Mouse (Mus musculus): ENCODE data around the gene Slc7a15. TPM values are rescaled to one million over a fixed set of nuclear protein-coding genes. Genes with fewer than 3 reads are reported as not detected.
"Not testable (repeated sequence)": the region's sequence is repeated elsewhere in the genome, so short reads cannot be mapped to it uniquely, and the experiment has no call there.

Gene Slc7a15
- polyA plus RNA-seq, 1 experiment from 2014 or later = not detected

- Histone ChIP-seq H3K27me3 (no peaks in the 10 kb centered on the region), H3K27ac (replicated peaks) (no peak overlapping the region), H3K4me1 (replicated peaks) (no peaks in the 10 kb centered on the region), H3K9ac (no peak overlapping the region), H3K9me3 (no peaks in the 10 kb centered on the region), H3K36me3 (no peaks in the 10 kb centered on the region), H3K4me2 (no peak overlapping the region), H3K4me3 (no peak overlapping the region)
- ATAC-seq (ENCODE audit: low FRiP score, low read depth) = no peak
- 66% methylated on average over 5 of the region's 5 CpGs for WGBS
These were observed 21.8 kb upstream of the Slc7a15 start for GRCm38 (mm10) chr12:8620678-8621018.

- no peak overlapping the region for H3K4me3 ChIP-seq
- 67% methylated on average over 9 of the region's 9 CpGs for WGBS
These were observed 21.2 kb upstream of the Slc7a15 start for GRCm38 (mm10) chr12:8619827-8620677.

GRCm38 (mm10) chr12:8618271-8618670, 19.4 kb upstream of the Slc7a15 start:
- no peak overlapping the region for H3K9ac ChIP-seq
- H3K27ac ChIP-seq (replicated peaks) = no peak overlapping the region

More at GRCm38 (mm10) chr12:8619827-8620677, 21.2 kb upstream of the Slc7a15 start:
- Histone ChIP-seq H3K27me3 (no peaks in the 10 kb centered on the region), H3K4me2 (no peak overlapping the region), H3K4me1 (replicated peaks) (no peaks in the 10 kb centered on the region), H3K9ac (no peak overlapping the region), H3K36me3 (no peaks in the 10 kb centered on the region), H3K27ac (replicated peaks) (no peak overlapping the region), H3K9me3 (no peaks in the 10 kb centered on the region)
- peak; percentile 54; the same call in 1 of the 2 replicates for ATAC-seq (ENCODE audit: low FRiP score, low read depth)

GRCm38 (mm10) chr12:8609070-8609469, 10.2 kb upstream of the Slc7a15 start:
- no peak overlapping the region for H3K9ac ChIP-seq
- WGBS = 96% methylated on average over 3 of the region's 3 CpGs
- no peak for ATAC-seq (ENCODE audit: low FRiP score, low read depth)
- H3K27ac ChIP-seq (replicated peaks) = no peak overlapping the region
- no peak overlapping the region for H3K4me2 ChIP-seq
- no peaks in the 10 kb centered on the region for H3K9me3 ChIP-seq
- no peaks in the 10 kb centered on the region for H3K27me3 ChIP-seq
- H3K4me3 ChIP-seq = no peak overlapping the region
- H3K36me3 ChIP-seq = no peaks in the 10 kb centered on the region
- H3K4me1 ChIP-seq (replicated peaks) = no peaks in the 10 kb centered on the region

More at GRCm38 (mm10) chr12:8618271-8618670, 19.4 kb upstream of the Slc7a15 start:
- no peak overlapping the region for H3K4me2 ChIP-seq
- no peaks in the 10 kb centered on the region for H3K9me3 ChIP-seq
- H3K36me3 ChIP-seq = no peaks in the 10 kb centered on the region
- 93% methylated on average over 3 of the region's 3 CpGs for WGBS
- H3K4me1 ChIP-seq (replicated peaks) = no peaks in the 10 kb centered on the region
- H3K4me3 ChIP-seq = no peak overlapping the region
- H3K27me3 ChIP-seq = no peaks in the 10 kb centered on the region
- ATAC-seq (ENCODE audit: low FRiP score, low read depth) = no peak

GRCm38 (mm10) chr12:8595611-8596010, 3.3 kb downstream of the Slc7a15 start:
- Histone ChIP-seq H3K27ac (replicated peaks) (no peak overlapping the region), H3K9ac (no peak overlapping the region), H3K27me3 (no peaks in the 10 kb centered on the region), H3K36me3 (no peaks in the 10 kb centered on the region), H3K9me3 (no peaks in the 10 kb centered on the region), H3K4me2 (no peak overlapping the region), H3K4me3 (no peak overlapping the region), H3K4me1 (replicated peaks) (no peaks in the 10 kb centered on the region)
- no peak for ATAC-seq (ENCODE audit: low FRiP score, low read depth)
- WGBS = 97% methylated on average over 7 of the region's 7 CpGs

GRCm38 (mm10) chr12:8591326-8591725, 7.5 kb downstream of the Slc7a15 start:
- H3K4me2 ChIP-seq; ATAC-seq (ENCODE audit: low FRiP score, low read depth); H3K36me3 ChIP-seq; H3K9ac ChIP-seq; H3K27me3 ChIP-seq; H3K4me3 ChIP-seq; H3K9me3 ChIP-seq; H3K27ac ChIP-seq (replicated peaks); H3K4me1 ChIP-seq (replicated peaks): not testable (repeated sequence)
- WGBS = 99% methylated on average over 2 of the region's 2 CpGs

GRCm38 (mm10) chr12:8573405-8573804, 25.5 kb downstream of the Slc7a15 start:
- H3K4me2 ChIP-seq = peak overlapping the region; percentile 18; the same call in 1 of the 2 replicates
- H3K27me3 ChIP-seq = no peaks in the 10 kb centered on the region
- ATAC-seq (ENCODE audit: low FRiP score, low read depth) = no peak
- H3K27ac ChIP-seq (replicated peaks) = no peak overlapping the region
- no peaks in the 10 kb centered on the region for H3K4me1 ChIP-seq (replicated peaks)
- WGBS = 81% methylated on average over 11 of the region's 11 CpGs
- no peak overlapping the region for H3K9ac ChIP-seq
- H3K36me3 ChIP-seq = no peaks in the 10 kb centered on the region
- no peaks in the 10 kb centered on the region for H3K9me3 ChIP-seq
- H3K4me3 ChIP-seq = no peak overlapping the region

GRCm38 (mm10) chr12:8571903-8572341, 26.9 kb downstream of the Slc7a15 start:
- not testable (repeated sequence) for H3K4me3 ChIP-seq; H3K4me2 ChIP-seq; H3K36me3 ChIP-seq; ATAC-seq (ENCODE audit: low FRiP score, low read depth); H3K9me3 ChIP-seq; H3K4me1 ChIP-seq (replicated peaks); H3K27me3 ChIP-seq; H3K9ac ChIP-seq; H3K27ac ChIP-seq (replicated peaks)
- WGBS = 53% methylated on average over 12 of the region's 12 CpGs

GRCm38 (mm10) chr12:8571287-8571902, 27.5 kb downstream of the Slc7a15 start:
- 87% methylated on average over 2 of the region's 2 CpGs for WGBS
- not testable (repeated sequence) for H3K4me1 ChIP-seq (replicated peaks); H3K4me2 ChIP-seq; H3K9ac ChIP-seq; H3K27me3 ChIP-seq; ATAC-seq (ENCODE audit: low FRiP score, low read depth); H3K4me3 ChIP-seq; H3K27ac ChIP-seq (replicated peaks); H3K9me3 ChIP-seq; H3K36me3 ChIP-seq

- H3K27me3 ChIP-seq; H3K4me1 ChIP-seq (replicated peaks); H3K27ac ChIP-seq (replicated peaks); H3K9ac ChIP-seq; H3K9me3 ChIP-seq; H3K36me3 ChIP-seq; ATAC-seq (ENCODE audit: low FRiP score, low read depth): not testable (repeated sequence)
- Histone ChIP-seq H3K4me3 (peak overlapping the region; percentile 19), H3K4me2 (peak overlapping the region; percentile 39)
- 24% methylated on average over 8 of the region's 8 CpGs for WGBS
These were observed 36.7 kb downstream of the Slc7a15 start for GRCm38 (mm10) chr12:8562213-8562612.

- whole genome bisulfite sequencing = 83% methylated on average over 3 of the region's 3 CpGs
- not testable (repeated sequence) for H3K9ac ChIP-seq; H3K36me3 ChIP-seq; H3K9me3 ChIP-seq; H3K4me1 ChIP-seq (replicated peaks); H3K4me3 ChIP-seq; H3K27me3 ChIP-seq; H3K27ac ChIP-seq (replicated peaks); H3K4me2 ChIP-seq; ATAC-seq (ENCODE audit: low FRiP score, low read depth)
These were observed 39.0 kb downstream of the Slc7a15 start for GRCm38 (mm10) chr12:8559876-8560275.

GRCm38 (mm10) chr12:8556189-8556588, 42.7 kb downstream of the Slc7a15 start:
- Histone ChIP-seq H3K4me3 (no peak overlapping the region), H3K36me3 (no peaks in the 10 kb centered on the region), H3K4me1 (replicated peaks) (no peaks in the 10 kb centered on the region), H3K9ac (no peak overlapping the region), H3K27ac (replicated peaks) (no peak overlapping the region), H3K4me2 (no peak overlapping the region), H3K27me3 (no peaks in the 10 kb centered on the region), H3K9me3 (no peaks in the 10 kb centered on the region)
- no peak for ATAC-seq (ENCODE audit: low FRiP score, low read depth)
